Mouse (Mus musculus): ENCODE data around the gene Fancd2os. TPM values are rescaled to one million over a fixed set of nuclear protein-coding genes. Genes with fewer than 3 reads are reported as not detected.

Fancd2os gene
- total and polyA plus RNA-seq, 3 experiments = 0.12 to 0.22 TPM; not detected in 1

DNA sequence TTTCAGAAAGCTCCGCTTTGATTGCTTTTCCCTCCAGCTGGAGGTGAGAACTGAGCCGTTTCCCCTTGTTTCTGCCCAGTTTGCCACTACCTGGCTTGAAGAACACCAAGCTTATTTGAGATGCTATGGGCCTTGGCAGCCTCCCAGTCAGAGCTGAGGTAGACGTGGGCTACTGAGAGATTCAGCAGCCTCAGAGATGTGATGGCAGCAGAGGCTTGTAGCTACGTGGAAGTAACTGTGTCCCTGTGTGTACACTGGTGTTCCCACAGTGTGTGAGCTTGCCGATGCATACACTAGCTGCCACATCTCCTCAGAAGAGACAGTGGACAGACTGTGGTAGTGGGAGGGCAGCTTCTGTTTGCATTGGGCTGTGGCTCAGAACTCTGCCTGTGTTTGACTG is 15.4 kb downstream of the Fancd2os start:
- no peak overlapping the region for H3K27ac ChIP-seq (ENCODE audit: control insufficient read depth, low read depth, low read length)
- no peaks in the 10 kb centered on the region for H3K79me2 ChIP-seq (ENCODE audit: control insufficient read depth, insufficient read depth, low read length, poor library complexity)
- H3K4me3 ChIP-seq (ENCODE audit: control insufficient read depth in 1 of 2, insufficient read depth in 1 of 2, low read depth in 2 of 2, low read length in 2 of 2) = no peak overlapping the region
- no peaks in the 10 kb centered on the region for H3K27me3 ChIP-seq (ENCODE audit: control insufficient read depth in 1 of 2, insufficient read depth in 2 of 2, low read length in 2 of 2)
- no peak for TF ChIP-seq USF2 (IDR thresholded peaks at IDR 0.05; ENCODE audit: borderline replicate concordance in 1 of 2, insufficient read depth in 1 of 2, low read depth in 1 of 2, low read length in 2 of 2)
- no peak for TF ChIP-seq MYB (IDR thresholded peaks at IDR 0.05; ENCODE audit: low read depth, low read length)
- TF ChIP-seq GABPA (IDR thresholded peaks at IDR 0.05; ENCODE audit: low read depth, low read length) = no peak
- no peak for TF ChIP-seq ELF1 (IDR thresholded peaks at IDR 0.05; ENCODE audit: low read depth, low read length)
- no peak for TF ChIP-seq BHLHE40 (IDR thresholded peaks at IDR 0.05; ENCODE audit: borderline replicate concordance, low read depth, low read length)
- TF ChIP-seq E2F4 (IDR thresholded peaks at IDR 0.05; ENCODE audit: borderline replicate concordance, low read depth, low read length) = no peak
- TF ChIP-seq ZKSCAN1 (IDR thresholded peaks at IDR 0.05; ENCODE audit: low read depth, low read length) = no peak
- no peak for TF ChIP-seq MEF2A (IDR thresholded peaks at IDR 0.05; ENCODE audit: extremely low read depth, insufficient replicate concordance, low read depth, low read length, poor library complexity, severe bottlenecking)
- no peak for TF ChIP-seq POLR2AphosphoS2 (IDR thresholded peaks at IDR 0.05; ENCODE audit: low read length)
- no peak for TF ChIP-seq ETS1 (IDR thresholded peaks at IDR 0.05; ENCODE audit: low read depth, low read length)
- peaks cover 0 to 2% of the 10 kb centered on the region in 2 experiments; a peak in 1 of 4 replicates for H3K36me3 ChIP-seq (ENCODE audit: control insufficient read depth in 1 of 2, insufficient read depth in 2 of 2, low read length in 2 of 2)
- no peaks in the 10 kb centered on the region for H3K4me1 ChIP-seq (ENCODE audit: control insufficient read depth in 1 of 2, insufficient read depth in 2 of 2, low read length in 2 of 2)
- no peak for DNase-seq (ENCODE audit: low read depth, low spot score)
- H3K9ac ChIP-seq (ENCODE audit: control insufficient read depth, low read depth, low read length, poor library complexity, severe bottlenecking) = no peak overlapping the region
- H3K9me3 ChIP-seq (replicated peaks; ENCODE audit: insufficient read depth, low read length) = no peaks in the 10 kb centered on the region

DNA sequence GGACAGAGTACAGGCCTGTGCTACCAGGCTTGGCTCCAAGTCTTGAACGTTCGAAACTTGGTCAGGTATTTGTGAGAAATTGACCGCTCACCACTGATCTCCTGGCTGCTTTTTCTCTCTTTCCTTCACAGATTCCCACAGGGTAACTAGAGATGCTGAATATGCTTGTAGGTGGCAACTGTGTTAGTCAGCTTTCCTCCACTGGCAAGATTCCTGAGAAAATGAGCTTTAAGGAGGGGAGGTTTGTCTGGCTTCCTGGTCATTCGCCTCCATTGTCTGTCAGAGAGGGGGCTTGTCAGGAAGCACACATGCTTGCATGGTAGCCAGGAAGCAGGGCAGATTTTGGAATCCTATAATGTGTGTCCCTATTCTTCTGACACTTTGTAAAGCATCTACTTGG is 17.5 kb downstream of the Fancd2os start:
- Histone ChIP-seq H3K9ac (ENCODE audit: control insufficient read depth, low read depth, low read length, poor library complexity, severe bottlenecking) (no peak overlapping the region), H3K27ac (ENCODE audit: control insufficient read depth, low read depth, low read length) (no peak overlapping the region), H3K27me3 (ENCODE audit: control insufficient read depth in 1 of 2, insufficient read depth in 2 of 2, low read length in 2 of 2) (no peaks in the 10 kb centered on the region), H3K4me3 (ENCODE audit: control insufficient read depth in 1 of 2, insufficient read depth in 1 of 2, low read depth in 2 of 2, low read length in 2 of 2) (no peak overlapping the region), H3K4me1 (ENCODE audit: control insufficient read depth in 1 of 2, insufficient read depth in 2 of 2, low read length in 2 of 2) (no peaks in the 10 kb centered on the region), H3K79me2 (ENCODE audit: control insufficient read depth, insufficient read depth, low read length, poor library complexity) (no peaks in the 10 kb centered on the region), H3K36me3 (ENCODE audit: control insufficient read depth in 1 of 2, insufficient read depth in 2 of 2, low read length in 2 of 2) (peaks cover 0 to 2% of the 10 kb centered on the region in 2 experiments; a peak in 1 of 4 replicates), H3K9me3 (replicated peaks; ENCODE audit: insufficient read depth, low read length) (no peaks in the 10 kb centered on the region)
- no peak for TF ChIP-seq USF1 (IDR thresholded peaks at IDR 0.05; ENCODE audit: low read depth, low read length)
- TF ChIP-seq ZMIZ1 (IDR thresholded peaks at IDR 0.05; ENCODE audit: low read depth, low read length) = no peak
- no peak for TF ChIP-seq GABPA (IDR thresholded peaks at IDR 0.05; ENCODE audit: low read depth, low read length)
- TF ChIP-seq TBP (IDR thresholded peaks at IDR 0.05; ENCODE audit: low read depth, low read length) = no peak
- TF ChIP-seq JUND (IDR thresholded peaks at IDR 0.05; ENCODE audit: low read depth, low read length) = no peak
- TF ChIP-seq KAT2A (conservative IDR thresholded peaks at IDR 0.05; ENCODE audit: low read depth, low read length) = no peak
- no peak for TF ChIP-seq CHD2 (IDR thresholded peaks at IDR 0.05; ENCODE audit: low read length)
- no peak for TF ChIP-seq NELFE (IDR thresholded peaks at IDR 0.05; ENCODE audit: low read depth, low read length)
- TF ChIP-seq ELF1 (IDR thresholded peaks at IDR 0.05; ENCODE audit: low read depth, low read length) = no peak
- TF ChIP-seq MYC (IDR thresholded peaks at IDR 0.05; ENCODE audit: low read depth, low read length) = no peak
- TF ChIP-seq BHLHE40 (IDR thresholded peaks at IDR 0.05; ENCODE audit: borderline replicate concordance, low read depth, low read length) = no peak
- TF ChIP-seq TAL1 (IDR thresholded peaks at IDR 0.05; ENCODE audit: low read length) = no peak
- no peak for TF ChIP-seq RCOR1 (IDR thresholded peaks at IDR 0.05; ENCODE audit: low read depth, low read length)
- TF ChIP-seq CTCF (IDR thresholded peaks at IDR 0.05 in 2 of 3, conservative IDR thresholded peaks at IDR 0.05 in 1 of 3; ENCODE audit: control insufficient read depth in 1 of 3, insufficient read depth in 1 of 3, low read depth in 2 of 3, low read length in 3 of 3, poor library complexity in 1 of 3, severe bottlenecking in 1 of 3) = no peak
- TF ChIP-seq SIN3A (IDR thresholded peaks at IDR 0.05; ENCODE audit: low read length) = no peak
- no peak for TF ChIP-seq SMC3 (IDR thresholded peaks at IDR 0.05; ENCODE audit: low read depth, low read length)
- TF ChIP-seq ETS1 (IDR thresholded peaks at IDR 0.05; ENCODE audit: low read depth, low read length) = no peak
- DNase-seq (ENCODE audit: low read depth, low spot score) = no peak

Measured in MEL (cell line).